Comparison of ENCODE assay signal across 13 mouse cellular contexts in genomic region chr16:4907972-4908371, GRCm38 (mm10). TPM values are rescaled to one million over a fixed set of nuclear protein-coding genes. Genes with fewer than 3 reads are reported as not detected.
A peak's percentile ranks its signal among the peaks of the same experiment; 100 is the strongest.
DNase-seq lines count a peak whose midpoint lies in the region; ATAC-seq lines count a peak whose summit lies in the region.
"Had no signal": no experiment of that assay in that cellular context is flagged by ENCODE, and none has a peak within 500 bp of the region (broad histone marks: within the 10 kb centered on the region; RNA-seq: fewer than 3 reads in every experiment).

No protein-coding gene starts in this region.

- peak; percentile 71 for ATAC-seq in inflammation-experienced regulatory T-cells, adult 6 months
- ATAC-seq in monocyte, adult 5-6 weeks (replicated peaks; ENCODE audit: insufficient number of reproducible peaks, low FRiP score, low TSS enrichment, poor library complexity, severe bottlenecking): peak; percentile 85
- ATAC-seq: Patski had no signal

- intact Hi-C loops in heart, postnatal 25 days (cut with DNase I): no loop called here

- DNase-seq in CD4-positive helper T cell, adult 2 months (ENCODE audit: low read depth, low spot score): peak; percentile 36
- DNase-seq in ES-CJ7 (ENCODE audit: low read depth, low spot score): peak; percentile 61
- no peak for DNase-seq in ovary, postnatal 36 days (ENCODE audit: low spot score)
- no peak for DNase-seq in ovary, postnatal 14 days (ENCODE audit: low spot score)
- no peak for DNase-seq in heart, postnatal 25 days (ENCODE audit: low spot score)
- no peak for DNase-seq in cerebellum, postnatal 36 days
- DNase-seq: gastrocnemius, postnatal 36 days; heart, postnatal 4 days; lung, embryonic 14.5 days; right cerebral cortex, postnatal 14 days had no signal

RNA-seq across cellular contexts. Expression of gene Mgrn1, which starts 21.9 kb away (rescaled TPM):
- polyA plus RNA-seq in inflammation-experienced regulatory T-cells, adult 6 months (2017; shearing (Covaris generic)): 10 to 100 TPM; 18.0 to 42.4 (median 35.7) TPM
- total RNA-seq in monocyte, adult 5-6 weeks (2017): 29.3 to 42.2 TPM (median 41.6 TPM) in 3 replicates
- total RNA-seq in heart, postnatal 25 days (2021): 100 to 1,000 TPM; 147 to 148 TPM

RNA-seq across cellular contexts. Expression of gene Ubald1, which starts 27.9 kb away (rescaled TPM):
- 10 to 100 TPM; 19.4 to 25.2 (median 20.9) TPM for polyA plus RNA-seq in inflammation-experienced regulatory T-cells, adult 6 months (2017; shearing (Covaris generic))
- total RNA-seq in monocyte, adult 5-6 weeks (2017): 11.3 to 32.6 TPM (median 13.8 TPM) in 3 replicates
- 10 to 100 TPM; 20.2 to 20.9 TPM for total RNA-seq in heart, postnatal 25 days (2021)

RNA-seq across cellular contexts. Expression of gene Nudt16l1, which starts 30.6 kb away (rescaled TPM):
- 10 to 100 TPM; 81.2 to 97.1 (median 91.3) TPM for polyA plus RNA-seq in inflammation-experienced regulatory T-cells, adult 6 months (2017; shearing (Covaris generic))
- 12.0 to 18.7 TPM (median 17.1 TPM) in 3 replicates for total RNA-seq in monocyte, adult 5-6 weeks (2017)
- total RNA-seq in heart, postnatal 25 days (2021): 10 to 100 TPM; 20.5 to 24.3 TPM

RNA-seq across cellular contexts. Expression of gene Anks3, which starts 56.0 kb away (rescaled TPM):
- polyA plus RNA-seq in inflammation-experienced regulatory T-cells, adult 6 months (2017; shearing (Covaris generic)): 10 to 100 TPM; 24.4 to 60.3 (median 46.9) TPM
- 54.3 to 76.7 TPM (median 64.0 TPM) in 3 replicates for total RNA-seq in monocyte, adult 5-6 weeks (2017)
- total RNA-seq in heart, postnatal 25 days (2021): 10 to 100 TPM; 13.8 to 14.1 TPM

Comparison
In these comparisons a context has a peak if more than half of its experiments do, and no peak if none do; other contexts are left out.
1. DNase-seq: peak in CD4-positive helper T cell, adult 2 months (single experiment) and ES-CJ7 (single experiment); none in ovary, postnatal 36 days (single experiment), ovary, postnatal 14 days (single experiment), heart, postnatal 25 days (single experiment) and cerebellum, postnatal 36 days (0 of 2).